Mouse (Mus musculus) thymus, postnatal 14 days (tissue): ENCODE results near the gene Mmd2.

Experiments used
- DNase-seq: peaks from one replicate; pipeline ENCODE4 v3.0.0; 2021

Mmd2 gene

DNA sequence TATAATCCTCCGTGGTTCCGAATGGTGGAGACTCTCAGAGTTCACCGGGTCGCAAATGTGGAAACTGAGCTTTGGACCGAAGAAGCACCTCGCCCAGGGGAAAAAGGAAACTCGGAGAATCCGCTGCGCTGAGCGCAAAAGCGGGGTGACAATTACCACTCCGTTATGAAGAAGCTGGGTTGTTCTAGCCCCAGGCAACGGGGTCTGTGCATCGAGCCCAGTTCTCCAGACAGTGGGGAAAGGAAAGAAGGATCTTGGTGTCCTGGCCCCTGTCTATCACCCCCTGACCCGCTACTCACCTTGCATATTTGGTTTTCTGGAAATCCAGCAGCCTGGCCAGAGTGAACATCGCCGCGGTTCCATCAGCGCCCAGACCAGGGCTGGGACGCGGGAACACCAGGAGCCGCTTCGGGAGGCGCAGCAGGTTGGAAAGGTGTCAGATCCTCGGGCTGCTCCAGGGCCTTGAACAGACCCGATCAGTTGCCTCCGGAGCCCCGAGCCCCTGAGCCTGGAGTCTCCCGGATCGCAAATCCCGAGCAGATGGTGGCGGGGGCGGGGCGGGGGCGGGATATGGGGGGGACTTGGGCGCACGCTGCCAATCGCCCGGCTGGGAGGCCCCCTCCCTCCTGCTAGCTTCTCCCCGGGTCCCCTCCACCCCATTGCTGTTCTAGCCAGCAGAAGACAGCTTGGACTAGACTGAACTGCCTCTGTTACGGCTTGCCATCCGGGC lies at the start of gene Mmd2:
Gene Mmd2, minus strand, starts transcription at position 542 of the 730 bp plus-strand sequence.
- no peak for DNase-seq

DNA sequence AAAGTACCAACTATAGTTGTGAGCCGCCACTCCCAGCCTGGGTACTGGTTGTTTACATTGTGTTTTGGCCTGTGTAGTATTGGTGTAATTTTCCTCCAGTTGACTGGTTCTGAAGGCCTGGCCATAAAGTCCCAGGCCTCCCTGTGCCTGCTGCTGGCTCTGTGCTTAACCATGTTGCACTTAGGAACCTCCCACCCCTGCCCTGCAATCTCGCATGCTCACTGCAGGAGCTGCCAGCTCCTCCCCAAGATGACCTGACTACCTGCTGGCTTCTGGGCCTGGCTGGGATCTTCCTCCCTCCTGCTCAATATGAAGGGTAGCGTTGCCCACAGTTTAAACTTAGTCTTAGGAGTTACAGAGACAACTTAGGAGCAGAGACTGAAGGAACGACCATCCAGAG lies 43.7 kb upstream of the Mmd2 start:
- no peak for DNase-seq

DNA sequence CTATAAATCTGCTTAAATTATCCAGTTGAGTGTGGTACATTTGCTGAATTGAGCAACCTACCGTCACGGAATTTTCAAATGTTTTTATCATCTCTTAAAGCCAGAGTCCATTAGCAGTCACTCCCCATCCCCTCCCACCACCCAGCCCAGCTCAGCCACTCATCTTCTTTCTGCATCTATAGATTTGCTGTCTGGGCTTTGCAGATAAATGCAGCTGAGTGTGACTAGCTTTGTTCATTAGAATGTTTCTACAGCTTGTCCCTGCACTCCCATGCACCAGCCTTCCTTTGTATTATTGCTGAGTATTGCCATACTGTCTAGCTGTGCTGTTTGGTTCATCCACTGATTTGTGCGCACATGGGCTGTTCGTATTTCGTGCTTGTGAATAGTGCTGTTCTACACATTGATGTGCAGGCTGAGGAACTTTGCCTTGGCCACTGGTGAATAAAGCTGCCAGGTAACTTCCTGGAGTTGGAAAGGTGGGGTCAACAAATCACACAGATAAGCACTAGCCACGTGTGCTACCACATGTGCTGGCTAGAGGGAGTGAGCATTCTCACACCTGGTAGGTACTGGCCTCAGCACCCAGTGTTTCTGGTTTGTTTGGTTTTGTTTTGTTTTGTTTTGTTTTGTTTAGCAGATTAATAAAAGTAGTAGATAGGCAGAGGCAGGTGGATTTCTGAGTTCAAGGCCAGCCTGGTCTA lies 42.3 kb upstream of the Mmd2 start:
- DNase-seq = no peak

DNA sequence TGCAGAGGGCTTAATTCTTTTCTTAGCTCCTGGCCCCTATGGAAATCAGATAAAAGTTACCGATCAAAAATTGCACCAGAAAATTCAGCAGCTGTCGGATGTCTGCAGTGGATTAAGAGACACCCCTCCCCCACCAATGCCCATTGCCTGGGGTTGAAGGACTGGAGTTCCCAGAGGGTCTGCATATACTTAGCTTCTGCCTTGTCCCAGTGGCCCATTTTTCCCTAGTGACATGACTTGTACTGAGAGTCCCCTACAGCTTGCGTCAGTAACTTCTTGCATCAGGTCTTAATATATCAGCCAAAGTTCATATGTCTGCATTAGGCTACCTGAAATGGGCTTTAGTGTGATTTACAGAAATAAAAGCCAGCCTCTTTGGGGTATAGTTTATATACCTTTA lies 41.8 kb upstream of the Mmd2 start:
- DNase-seq = no peak

- DNase-seq = no peak
These were observed 41.0 kb upstream of the Mmd2 start for GRCm38 (mm10) chr5:142649460-142650050.

GRCm38 (mm10) chr5:142648162-142648561 lies 39.6 kb upstream of the Mmd2 start:
- no peak for DNase-seq

DNA sequence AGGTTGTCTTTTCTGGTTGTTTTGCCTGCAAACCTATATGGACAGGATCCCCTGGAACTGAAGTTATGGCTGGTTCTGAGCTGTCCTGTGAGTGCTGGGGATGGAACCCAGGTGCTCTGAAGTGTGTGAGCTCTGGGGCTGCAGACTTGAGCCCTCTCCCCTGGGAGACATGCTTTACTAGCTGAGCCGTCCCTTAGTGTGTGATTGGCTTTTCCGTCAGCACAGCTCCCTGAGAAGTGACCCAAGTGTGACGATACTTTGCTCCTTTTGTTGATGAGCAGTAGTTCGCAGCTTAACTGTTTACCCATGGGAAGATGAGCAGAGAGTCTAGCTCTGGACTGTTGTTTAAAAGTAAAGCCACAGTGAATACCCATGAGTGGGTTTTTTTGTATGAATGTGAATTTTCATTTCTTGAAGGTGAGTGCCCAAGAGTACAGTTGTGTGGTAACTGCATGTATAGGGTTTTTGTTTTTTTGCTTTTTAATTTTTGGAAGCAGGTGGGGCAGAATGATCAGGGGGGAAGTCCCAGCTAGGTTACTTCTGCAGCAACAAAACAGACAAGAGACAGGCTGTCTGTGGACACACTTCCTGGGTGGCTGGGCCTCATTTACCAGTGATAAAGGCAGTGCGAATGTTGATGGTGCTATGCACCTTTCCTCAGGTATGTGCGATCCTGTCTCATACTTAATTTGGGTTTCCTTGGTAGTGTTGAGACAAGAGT lies 32.9 kb upstream of the Mmd2 start:
- DNase-seq = no peak

GRCm38 (mm10) chr5:142640088-142640487 lies 31.5 kb upstream of the Mmd2 start:
- no peak for DNase-seq

DNA sequence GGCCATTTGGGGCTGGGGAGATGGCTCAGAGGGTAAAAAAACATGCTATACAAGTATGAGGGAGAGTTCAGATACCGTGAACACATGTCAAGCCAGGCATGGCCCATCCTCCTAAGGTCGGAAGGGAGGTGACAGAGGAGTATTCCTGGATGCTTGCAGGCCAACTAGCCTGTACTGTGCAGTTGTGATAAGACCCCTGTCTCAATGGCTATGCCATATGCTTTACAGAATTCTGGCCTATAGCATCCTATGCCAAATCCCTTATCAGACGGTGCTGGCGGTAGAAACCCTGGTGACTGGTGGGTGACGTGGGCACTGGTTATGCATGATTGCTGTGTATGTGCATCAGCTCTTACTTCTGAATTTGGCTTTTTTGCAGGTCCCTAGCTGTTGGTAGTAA lies 29.2 kb upstream of the Mmd2 start:
- no peak for DNase-seq

GRCm38 (mm10) chr5:142630224-142630623 lies 21.6 kb upstream of the Mmd2 start:
- peak; percentile 7 for DNase-seq

DNA sequence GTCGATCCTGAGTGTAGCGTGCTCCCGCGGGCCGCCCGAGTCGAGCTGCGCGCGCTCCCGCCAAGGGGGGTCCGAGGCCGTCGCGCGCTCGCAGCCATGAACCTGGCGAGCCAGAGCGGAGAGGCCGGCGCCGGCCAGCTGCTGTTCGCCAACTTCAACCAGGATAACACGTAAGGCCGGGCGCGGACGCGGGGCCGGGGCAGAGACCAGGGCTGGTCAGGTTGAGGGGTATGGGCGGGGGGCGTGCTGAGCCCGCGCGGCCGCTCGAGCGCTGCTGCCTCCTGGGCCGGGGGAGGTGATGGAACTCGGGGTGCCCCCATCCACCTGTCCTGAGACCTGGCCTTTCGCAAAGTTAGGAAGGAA lies 21.0 kb upstream of the Mmd2 start:
- no peak for DNase-seq

GRCm38 (mm10) chr5:142628726-142629662 lies 20.4 kb upstream of the Mmd2 start:
- peak; percentile 99 for DNase-seq

- no peak for DNase-seq
These were observed 18.8 kb upstream of the Mmd2 start, which contains the start of gene Wipi2 for GRCm38 (mm10) chr5:142627398-142627797. Gene Wipi2, plus strand, starts transcription at chr5:142627698.

GRCm38 (mm10) chr5:142623080-142623479 lies 14.5 kb upstream of the Mmd2 start:
- DNase-seq = no peak

DNA sequence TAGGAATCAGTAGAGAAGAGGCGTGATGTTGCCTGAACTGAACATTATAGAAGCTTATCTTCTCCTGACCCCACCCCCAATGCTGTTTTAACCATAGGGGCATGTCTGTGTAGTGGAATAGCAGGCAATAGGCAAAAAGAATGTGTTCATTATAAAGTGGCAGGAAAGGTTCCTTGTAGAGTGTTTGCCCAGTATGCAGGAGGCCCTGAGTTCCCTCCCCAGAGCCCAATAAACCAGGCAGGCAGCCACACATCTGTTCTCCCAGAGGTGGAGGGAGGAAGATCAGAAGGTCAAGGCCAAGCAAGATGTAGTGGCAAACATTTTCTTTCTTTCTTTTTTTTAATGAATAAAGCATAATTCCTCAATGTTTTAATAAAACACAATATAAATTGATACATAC lies 13.5 kb upstream of the Mmd2 start:
- DNase-seq = no peak

GRCm38 (mm10) chr5:142621421-142621820 lies 12.8 kb upstream of the Mmd2 start:
- DNase-seq = no peak

DNA sequence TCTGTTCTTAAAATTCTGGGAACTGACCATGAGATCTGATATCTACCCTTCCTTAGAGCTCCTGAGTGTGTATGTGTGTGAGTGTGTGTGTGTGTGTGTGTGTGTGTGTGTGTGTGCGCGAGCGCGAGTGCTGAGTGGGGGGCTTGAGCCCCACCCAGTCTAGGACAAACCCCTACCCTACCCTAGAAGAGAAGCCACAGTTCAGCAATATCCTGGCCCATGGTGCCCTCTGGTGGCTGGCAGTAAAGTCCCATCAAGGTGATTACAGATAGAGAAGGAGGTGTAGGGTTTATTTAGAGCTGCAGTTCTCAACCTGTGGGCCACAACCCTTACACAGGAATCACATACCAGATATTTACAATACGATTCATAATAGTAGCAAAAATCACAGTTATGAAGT lies 11.3 kb upstream of the Mmd2 start:
- peak; percentile 45 for DNase-seq

- DNase-seq = no peak
These were observed 7.7 kb upstream of the Mmd2 start for GRCm38 (mm10) chr5:142616326-142616725.

- DNase-seq = no peak
These were observed 7.0 kb upstream of the Mmd2 start for GRCm38 (mm10) chr5:142615638-142616037.

DNA sequence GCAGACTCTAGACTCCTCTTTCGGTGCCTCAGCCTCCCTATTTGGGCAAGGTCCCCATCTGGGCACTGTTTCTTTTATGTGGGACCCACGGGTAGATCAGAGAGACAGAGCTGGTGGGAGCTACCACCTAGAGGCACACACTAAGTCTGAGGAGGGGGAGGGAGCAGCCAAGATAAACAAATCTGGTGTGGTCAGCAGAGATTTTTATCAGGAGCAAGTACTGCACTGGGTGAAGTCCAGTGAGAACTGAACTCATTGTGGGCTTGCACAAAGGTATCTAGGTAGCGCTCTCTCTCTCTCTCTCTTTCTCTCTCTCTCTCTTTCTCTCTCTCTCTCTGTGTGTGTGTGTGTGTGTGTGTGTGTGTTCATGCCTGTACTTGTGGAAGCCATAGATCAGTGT lies 5.9 kb upstream of the Mmd2 start:
- no peak for DNase-seq

DNA sequence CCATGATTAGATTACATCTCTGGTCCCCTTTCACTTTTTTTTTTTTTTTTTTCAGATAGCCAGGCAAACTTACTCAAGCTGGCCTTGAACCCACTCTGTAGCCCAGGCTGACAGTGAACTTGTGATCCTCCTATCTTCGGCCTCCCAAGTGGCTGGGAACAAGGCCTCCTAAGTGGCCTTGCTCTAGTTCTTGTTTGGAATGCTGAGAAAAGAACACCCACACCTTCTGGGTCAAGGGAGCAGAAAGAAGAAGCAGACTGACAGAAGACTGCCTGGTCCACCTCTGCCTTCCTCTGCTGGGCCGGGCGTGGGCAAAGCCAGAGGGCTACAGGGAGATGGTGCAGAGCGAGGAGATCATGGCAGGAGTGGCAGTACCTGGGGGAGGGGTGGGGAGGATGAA lies 1.8 kb upstream of the Mmd2 start:
- no peak for DNase-seq

DNA sequence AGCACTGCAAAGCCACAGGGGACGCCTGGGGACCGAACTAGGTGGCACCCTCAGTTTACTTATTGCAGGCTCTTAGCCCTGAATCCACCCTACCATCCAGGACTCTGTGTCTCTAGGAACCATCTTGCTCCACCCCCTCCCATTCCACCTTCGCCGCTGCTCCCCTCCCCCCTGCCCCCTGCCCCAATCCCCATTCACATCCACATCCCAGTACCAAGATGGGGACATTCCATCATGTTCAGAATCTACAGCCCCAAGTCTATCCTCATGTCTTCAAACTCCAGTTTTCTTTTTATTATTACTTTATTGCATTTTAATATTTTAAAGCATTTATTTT lies 357 bp upstream of the Mmd2 start:
- DNase-seq = no peak

GRCm38 (mm10) chr5:142605288-142605687 lies 3.3 kb downstream of the Mmd2 start:
- no peak for DNase-seq
